Mouse (Mus musculus): Measurements from ENCODE around the gene Prkag3.

Gene Prkag3

GRCm38 (mm10) chr1:74712046-74712445 lies 37.0 kb downstream of the Prkag3 start:
- no peak for DNase-seq

- DNase-seq: peak; percentile 16
These were observed 39.5 kb downstream of the Prkag3 start for GRCm38 (mm10) chr1:74709566-74709965.

DNA sequence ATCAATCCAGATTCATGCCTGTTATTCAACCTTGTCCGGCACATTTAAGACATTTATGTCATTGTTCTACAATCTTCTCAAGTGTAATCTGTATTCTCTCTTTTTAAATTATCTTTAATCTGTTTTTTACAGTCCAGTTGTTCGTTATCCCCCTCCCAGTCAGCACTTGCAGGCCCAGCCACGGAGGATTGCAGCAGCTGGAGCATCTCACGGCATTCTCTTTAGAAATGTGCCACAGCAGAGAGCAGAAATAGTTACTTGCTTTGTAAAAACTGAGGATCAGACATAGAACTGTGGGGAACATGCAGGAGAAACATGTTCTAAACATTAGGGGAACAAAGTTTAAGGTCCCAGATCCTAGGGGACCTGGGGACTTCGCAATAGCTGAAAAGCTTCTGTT lies 44.0 kb downstream of the Prkag3 start:
- DNase-seq: no peak

DNA sequence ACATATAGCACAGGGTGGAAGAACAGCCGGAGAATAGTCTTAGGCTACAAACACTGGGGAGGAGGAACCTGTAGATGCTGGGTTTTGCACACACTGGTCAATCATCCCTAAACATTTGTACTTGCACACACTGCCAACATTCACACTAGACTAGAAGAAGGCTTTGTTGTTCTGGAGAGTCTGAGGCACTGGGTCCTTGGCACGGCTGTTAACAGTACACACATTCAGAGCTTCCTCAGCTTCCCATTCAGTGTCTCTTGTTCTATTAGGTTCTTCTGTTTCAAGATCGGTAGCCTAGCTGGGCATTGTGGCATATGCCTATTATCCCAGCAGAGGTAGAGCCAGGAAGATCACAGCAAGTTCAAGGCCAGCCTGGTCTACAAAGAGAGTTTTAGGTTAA lies 44.9 kb downstream of the Prkag3 start:
- DNase-seq: no peak

DNA sequence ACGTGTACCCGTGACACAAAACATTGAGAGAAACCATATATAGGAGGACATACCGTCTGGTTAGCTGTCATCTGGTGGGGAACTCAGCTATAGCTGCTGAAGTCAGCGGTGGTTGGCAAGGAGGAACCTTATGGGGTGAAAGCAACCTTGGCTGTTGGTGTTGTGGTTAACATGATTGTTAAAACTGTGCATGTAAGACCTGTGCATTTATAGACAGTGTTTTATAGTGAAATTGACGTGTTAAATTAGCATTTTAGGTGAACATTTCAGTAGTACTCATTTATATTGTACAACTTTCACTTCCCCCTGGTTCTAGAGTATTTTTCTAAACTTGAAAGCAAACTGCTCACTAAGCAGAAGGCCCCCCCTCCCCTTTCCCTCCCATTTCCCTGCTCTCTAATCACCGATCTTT lies 46.9 kb downstream of the Prkag3 start:
- DNase-seq: no peak

- DNase-seq: no peak
These were observed 50.2 kb downstream of the Prkag3 start for GRCm38 (mm10) chr1:74698791-74699190.

- DNase-seq: no peak
These were observed 50.7 kb downstream of the Prkag3 start for GRCm38 (mm10) chr1:74698353-74698752.

- DNase-seq: no peak
These were observed 51.6 kb downstream of the Prkag3 start for GRCm38 (mm10) chr1:74697416-74697815.

DNA sequence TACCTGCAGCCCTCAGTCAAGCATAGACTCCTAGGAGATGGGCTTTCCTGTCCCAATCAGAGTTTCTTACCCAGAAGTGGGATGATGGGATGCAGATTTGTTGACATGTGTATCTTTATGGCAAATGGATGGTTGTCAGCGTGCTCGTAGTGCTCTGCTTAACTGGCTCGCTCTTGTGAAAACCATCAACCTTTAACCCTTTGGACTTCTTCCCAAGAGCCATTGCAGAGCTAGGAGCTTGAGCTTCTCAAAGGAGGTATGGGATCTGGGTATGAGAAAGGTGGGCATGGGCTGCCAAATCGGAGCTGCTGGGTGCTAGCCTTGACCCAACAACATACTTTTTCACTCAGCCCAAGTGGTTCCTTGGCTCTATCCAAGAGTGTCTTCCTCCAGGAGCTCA lies 53.2 kb downstream of the Prkag3 start:
- no peak for DNase-seq

- DNase-seq: no peak
These were observed 55.0 kb downstream of the Prkag3 start for GRCm38 (mm10) chr1:74693891-74694583.
